Mouse (Mus musculus) splenic B cell, adult 2 months (primary cell): ENCODE data around the gene Klk8.

Experiments used
- DNase-seq: peaks from one replicate; pipeline ENCODE4 v3.0.0-alpha.2; 2011; ENCODE audit warnings: low read depth, low spot score
- H3K27me3 ChIP-seq: 2 replicates; pipeline ENCODE4 v1.6.1; 2012; ENCODE audit warnings: mild to moderate bottlenecking, low read length, moderate library complexity, mixed read lengths; ENCODE audit not compliant: control insufficient read depth, poor library complexity, insufficient read depth, severe bottlenecking
- H3K36me3 ChIP-seq: 2 replicates; pipeline ENCODE4 v1.6.1; 2012; ENCODE audit warnings: mild to moderate bottlenecking, low read length, moderate library complexity, mixed read lengths; ENCODE audit not compliant: control insufficient read depth, poor library complexity, insufficient read depth, severe bottlenecking

Gene Klk8

DNA sequence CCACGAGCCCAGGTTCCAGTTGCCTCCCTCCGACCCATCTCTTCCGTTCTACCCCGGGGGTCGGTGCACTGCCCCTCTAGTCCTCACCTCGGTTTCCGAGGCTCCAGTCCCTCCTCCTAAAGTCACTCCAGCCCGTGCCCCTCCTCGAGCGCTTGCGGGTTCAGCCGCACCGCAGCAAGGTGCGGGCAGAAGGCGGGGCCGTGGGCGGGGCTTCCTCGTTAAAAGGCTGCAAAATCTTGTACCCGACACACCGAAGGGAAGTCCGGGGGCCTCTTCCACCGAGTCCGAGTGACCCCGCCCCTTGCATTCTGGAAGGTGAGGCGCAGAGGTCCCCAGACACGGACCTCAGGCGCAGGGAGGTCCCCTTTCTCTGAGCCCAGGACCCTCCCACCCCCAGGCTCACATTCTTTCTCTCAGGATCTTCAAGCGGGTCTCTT, at the start of gene Klk8:
Gene Klk8 (plus strand): TSS at position 245 of the 437 bp plus-strand sequence.
- H3K36me3 ChIP-seq: no peaks in the 10 kb centered on the region
- no peaks in the 10 kb centered on the region for H3K27me3 ChIP-seq
- DNase-seq: peak; percentile 10

DNA sequence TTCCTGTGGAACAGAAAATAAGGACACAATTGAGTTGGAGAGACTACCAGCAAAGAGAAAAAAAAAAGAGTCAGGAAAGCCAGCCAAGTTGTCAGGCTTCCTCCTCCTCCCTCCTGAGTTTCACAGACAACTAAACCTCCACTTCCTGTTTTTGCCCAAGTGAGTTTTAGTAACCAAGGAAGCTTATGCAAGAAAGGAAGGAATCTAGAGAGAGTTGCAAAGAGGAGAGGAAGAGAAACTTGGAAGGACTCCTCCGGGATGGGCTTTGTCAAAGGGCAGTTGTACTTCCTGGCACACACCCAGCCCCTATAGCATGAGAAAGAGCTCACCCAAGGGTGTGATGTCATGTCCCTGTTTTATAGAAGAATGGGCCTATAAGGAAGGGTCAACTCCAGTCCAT, 49.6 kb upstream of the Klk8 start:
- DNase-seq: no peak

DNA sequence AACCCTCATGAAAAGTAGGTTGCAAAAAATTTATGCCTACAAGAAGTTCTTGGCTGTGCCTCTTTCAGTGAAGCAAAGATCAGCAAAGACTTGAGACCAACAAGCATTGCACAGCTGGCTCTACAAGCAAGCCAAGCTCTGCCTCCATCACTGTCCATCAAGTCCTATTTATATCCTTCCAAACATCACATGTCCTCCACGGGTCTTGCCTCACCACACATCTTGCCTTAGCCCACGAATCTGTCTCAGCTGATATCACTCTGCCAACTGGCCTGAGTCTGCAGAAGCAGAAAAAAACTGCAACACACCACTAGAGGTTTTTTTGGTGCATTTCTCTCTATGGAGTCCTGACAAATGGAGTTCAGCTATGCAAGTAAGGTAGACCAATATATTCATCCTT, 44.6 kb upstream of the Klk8 start:
- H3K36me3 ChIP-seq: no peaks in the 10 kb centered on the region
- no peaks in the 10 kb centered on the region for H3K27me3 ChIP-seq
- no peak for DNase-seq

More for the DNA sequence above, 49.6 kb upstream of the Klk8 start:
- H3K27me3 ChIP-seq: no peaks in the 10 kb centered on the region
- no peaks in the 10 kb centered on the region for H3K36me3 ChIP-seq

DNA sequence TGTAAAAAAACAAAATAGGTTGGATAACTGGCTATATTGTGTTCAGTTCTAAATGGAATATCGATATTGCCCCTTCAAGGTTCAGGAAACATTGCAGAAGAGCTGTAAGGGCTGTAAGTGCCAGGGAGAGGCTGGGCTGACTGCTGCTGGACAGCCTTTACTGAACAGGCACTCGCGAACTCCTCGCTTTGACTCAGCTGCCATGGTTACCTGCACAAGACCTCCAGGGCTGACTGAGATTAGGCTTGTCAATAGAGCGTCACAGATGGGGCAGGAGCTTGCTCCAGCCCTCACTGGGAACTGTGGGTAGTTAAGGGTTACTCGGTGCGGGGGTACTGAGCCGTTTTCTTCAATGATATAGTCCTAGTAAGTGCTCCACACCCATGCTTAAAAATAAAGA, 30.9 kb upstream of the Klk8 start:
- DNase-seq: no peak
- Histone ChIP-seq H3K27me3 (no peaks in the 10 kb centered on the region), H3K36me3 (no peaks in the 10 kb centered on the region)

DNA sequence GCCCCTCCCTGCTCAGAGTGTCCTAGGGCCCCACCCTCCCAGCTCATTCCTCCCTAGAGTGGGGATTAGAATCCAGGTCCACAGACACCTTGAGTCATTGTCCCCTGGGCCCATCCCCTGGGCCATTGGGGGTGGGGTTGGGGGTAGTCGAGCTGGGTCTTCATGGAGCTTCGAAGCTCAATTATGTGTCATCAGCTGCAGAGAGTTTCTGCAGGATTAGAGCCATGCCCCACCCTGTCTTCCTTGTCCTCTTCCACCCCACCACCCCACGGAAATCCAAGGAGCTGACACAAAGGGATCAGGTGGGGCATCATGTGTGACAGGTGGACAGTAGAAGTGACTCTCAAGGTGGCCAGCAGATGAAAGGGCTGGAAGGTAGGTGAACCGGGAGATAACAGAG, 28.8 kb upstream of the Klk8 start, which contains the start of gene Klk12:
Gene Klk12 (plus strand): TSS at position 301 of the 400 bp plus-strand sequence.
- Histone ChIP-seq H3K27me3 (no peaks in the 10 kb centered on the region), H3K36me3 (no peaks in the 10 kb centered on the region)
- no peak for DNase-seq

DNA sequence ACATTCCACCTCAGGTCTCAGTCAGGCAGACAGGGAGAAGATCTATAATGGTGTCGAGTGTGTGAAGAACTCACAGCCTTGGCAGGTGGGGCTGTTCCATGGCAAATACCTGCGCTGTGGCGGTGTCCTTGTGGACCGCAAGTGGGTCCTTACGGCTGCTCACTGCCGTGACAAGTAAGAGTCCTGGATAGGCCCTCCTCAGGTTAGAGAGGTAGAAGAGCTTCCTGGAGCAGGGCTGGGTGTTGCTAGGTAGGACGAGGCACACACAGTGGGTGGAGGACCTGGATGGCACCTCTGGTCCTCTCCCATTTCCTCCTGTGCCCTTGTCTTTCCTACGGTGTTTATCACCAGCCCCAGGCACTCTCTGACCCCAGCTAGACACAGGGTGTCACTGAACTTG, 27.7 kb upstream of the Klk8 start:
- no peaks in the 10 kb centered on the region for H3K27me3 ChIP-seq
- no peak for DNase-seq

DNA sequence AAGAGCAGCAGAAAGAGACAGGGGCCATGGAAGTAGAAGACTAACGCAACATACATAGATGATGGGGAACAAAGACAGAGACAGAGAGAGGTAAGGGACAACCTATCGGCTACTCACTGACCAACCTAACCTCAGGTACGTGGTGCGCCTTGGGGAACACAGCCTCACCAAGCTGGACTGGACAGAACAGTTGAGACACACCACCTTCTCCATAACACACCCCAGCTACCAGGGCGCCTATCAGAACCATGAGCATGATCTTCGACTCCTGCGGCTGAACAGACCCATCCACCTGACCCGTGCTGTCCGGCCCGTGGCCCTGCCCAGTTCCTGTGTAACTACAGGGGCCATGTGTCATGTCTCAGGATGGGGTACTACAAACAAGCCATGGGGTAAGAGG, 26.7 kb upstream of the Klk8 start:
- no peaks in the 10 kb centered on the region for H3K27me3 ChIP-seq
- H3K36me3 ChIP-seq: no peaks in the 10 kb centered on the region
- no peak for DNase-seq

More for the DNA sequence above, 27.7 kb upstream of the Klk8 start:
- no peaks in the 10 kb centered on the region for H3K36me3 ChIP-seq

DNA sequence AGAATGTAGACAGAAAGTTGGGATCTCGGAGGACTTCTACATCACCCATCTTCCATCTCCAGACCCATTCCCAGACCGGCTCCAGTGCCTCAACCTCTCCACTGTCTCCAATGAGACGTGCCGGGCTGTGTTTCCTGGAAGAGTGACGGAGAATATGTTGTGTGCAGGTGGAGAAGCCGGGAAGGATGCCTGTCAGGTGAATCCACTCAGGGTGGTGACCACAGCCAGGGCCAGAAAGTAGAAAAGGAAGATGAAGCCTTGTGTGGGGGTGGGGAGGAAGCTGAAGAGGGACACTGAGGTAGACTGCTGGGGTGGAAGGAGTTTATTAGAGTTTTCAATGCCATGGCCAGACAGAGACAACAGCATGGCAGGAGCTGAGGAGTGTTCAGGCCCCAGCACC, 25.5 kb upstream of the Klk8 start:
- no peaks in the 10 kb centered on the region for H3K36me3 ChIP-seq
- no peaks in the 10 kb centered on the region for H3K27me3 ChIP-seq
- DNase-seq: no peak

DNA sequence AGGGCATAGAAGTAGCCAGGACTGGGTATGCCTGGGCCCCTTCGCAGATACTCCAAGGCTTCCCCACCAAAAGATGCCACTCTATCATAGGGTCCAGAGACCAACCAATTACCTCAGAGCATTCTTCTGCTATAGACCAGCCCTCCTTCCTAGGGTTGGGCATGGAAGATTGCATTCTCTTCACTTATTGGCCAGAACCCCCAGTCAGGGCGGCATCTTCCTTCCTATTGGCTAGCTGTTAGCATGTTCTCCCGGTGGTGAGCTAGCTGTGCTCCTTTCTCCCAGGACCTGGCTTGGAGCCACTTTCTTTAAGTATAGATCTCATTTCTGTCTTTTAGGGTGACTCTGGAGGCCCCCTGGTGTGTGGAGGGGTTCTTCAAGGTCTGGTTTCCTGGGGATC, 24.5 kb upstream of the Klk8 start:
- Histone ChIP-seq H3K27me3 (no peaks in the 10 kb centered on the region), H3K36me3 (no peaks in the 10 kb centered on the region)
- no peak for DNase-seq

DNA sequence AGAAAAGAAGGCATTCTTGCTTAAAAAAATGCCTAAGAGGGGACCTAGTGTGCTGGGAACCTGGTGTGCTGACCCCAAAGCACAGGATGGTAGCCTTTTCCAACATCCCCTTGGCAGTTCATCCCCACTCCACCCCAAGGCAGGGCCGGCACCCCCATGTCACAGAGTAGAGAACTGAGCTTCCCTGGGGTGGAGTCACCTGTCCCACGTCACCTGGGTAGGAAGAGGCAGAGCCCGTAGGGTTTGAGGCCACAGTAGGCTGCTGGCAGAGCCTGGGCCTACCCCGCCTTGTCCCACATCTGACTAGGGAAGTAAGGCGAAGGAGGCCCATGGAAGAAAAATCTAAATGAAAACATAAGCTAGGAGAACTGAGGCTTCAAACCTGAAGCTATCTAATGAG, 23.0 kb upstream of the Klk8 start, which contains the start of gene Klk11:
Gene Klk11 (plus strand): TSS at position 241 of the 400 bp plus-strand sequence.
- DNase-seq: no peak
- no peaks in the 10 kb centered on the region for H3K27me3 ChIP-seq
- no peaks in the 10 kb centered on the region for H3K36me3 ChIP-seq

DNA sequence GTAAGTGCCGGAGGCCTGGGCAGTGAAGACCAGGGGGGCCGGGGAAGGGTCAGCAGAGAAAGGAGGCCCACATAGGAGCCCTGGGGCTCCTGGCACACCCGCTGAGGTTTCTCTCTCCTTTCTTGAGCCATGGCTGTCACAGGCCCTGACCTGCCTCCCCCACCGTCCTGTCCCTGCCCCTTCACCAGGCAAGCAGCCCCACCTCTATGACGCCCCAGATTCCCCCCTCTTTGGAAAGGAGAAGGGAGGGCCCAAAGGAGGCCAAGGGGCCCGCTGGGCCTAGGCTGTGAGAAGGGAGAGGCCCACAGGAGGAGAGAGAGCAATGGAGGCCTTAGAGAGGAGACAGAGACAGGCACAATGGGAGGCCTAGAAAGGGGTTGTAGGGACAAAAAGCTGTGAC, 22.6 kb upstream of the Klk8 start:
- Histone ChIP-seq H3K36me3 (no peaks in the 10 kb centered on the region), H3K27me3 (no peaks in the 10 kb centered on the region)
- DNase-seq: no peak

DNA sequence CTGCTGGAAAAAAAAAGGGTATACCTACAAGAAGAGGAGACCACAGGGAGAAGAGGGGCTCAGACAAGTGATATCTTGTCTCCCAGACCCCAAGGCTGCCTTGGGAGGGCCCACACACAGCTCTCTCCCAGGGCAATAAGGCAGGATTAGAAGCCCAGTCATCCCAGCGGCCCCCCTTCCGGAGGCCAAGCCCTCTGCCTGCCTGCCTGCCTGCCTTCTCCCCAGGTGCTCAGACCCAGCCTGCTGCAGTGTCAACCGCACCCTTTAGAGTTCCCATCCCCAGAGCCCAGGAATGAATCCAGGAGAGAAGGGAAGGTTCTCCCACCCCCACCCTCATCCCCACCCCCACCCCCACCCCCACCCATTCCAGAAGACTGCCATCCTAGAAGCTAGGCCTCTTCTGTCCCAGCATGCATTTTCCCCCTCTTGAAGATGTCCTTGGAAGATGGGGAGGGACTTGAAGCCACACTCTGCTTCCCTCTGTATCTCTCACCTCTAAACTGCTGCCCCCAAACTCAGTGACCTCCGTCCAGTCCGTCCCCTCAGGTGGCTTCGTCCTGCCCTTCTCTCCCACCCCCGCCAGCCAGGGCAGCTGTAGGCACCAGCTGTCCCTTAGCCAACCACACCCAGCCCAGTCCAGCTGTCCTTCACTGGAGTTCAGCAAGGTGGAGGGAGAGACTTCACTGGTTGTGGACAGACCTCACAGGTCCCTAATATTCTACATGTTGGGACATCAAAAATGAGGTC, 21.9 kb upstream of the Klk8 start:
- no peaks in the 10 kb centered on the region for H3K27me3 ChIP-seq
- DNase-seq: no peak

DNA sequence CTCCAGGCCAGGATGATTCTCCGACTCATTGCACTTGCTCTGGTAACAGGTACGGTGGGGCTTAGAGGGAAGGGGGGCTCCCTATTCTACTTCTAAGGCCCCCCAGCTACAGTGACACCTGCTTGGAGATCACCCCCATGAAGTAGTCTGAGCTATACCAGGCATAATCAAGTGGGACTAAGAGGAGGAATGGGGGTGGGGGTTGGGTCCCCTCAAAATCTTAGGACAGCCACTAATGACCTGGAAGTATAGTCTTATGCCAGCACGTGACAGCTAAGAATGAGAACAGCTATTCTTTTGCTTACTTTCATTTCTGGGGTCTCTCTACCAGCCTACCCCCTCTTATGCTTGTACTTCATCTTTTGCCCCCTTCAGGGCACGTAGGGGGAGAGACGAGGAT, 20.9 kb upstream of the Klk8 start:
- H3K27me3 ChIP-seq: no peaks in the 10 kb centered on the region
- no peak for DNase-seq
- no peaks in the 10 kb centered on the region for H3K36me3 ChIP-seq

More for the DNA sequence above, 21.9 kb upstream of the Klk8 start:
- no peaks in the 10 kb centered on the region for H3K36me3 ChIP-seq

DNA sequence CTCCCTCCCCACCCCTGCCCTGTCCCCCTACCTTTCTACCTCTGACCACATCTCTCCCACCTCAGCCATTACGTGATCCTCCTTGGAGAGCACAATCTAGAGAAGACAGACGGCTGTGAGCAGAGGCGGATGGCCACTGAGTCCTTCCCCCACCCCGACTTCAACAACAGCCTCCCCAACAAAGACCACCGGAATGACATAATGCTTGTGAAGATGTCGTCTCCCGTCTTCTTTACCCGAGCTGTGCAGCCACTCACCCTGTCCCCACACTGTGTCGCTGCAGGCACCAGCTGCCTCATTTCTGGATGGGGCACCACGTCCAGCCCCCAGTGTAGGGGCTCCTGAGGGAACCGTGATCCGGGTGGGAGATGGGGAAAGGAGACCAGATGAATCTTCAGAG, 20.0 kb upstream of the Klk8 start:
- DNase-seq: no peak

DNA sequence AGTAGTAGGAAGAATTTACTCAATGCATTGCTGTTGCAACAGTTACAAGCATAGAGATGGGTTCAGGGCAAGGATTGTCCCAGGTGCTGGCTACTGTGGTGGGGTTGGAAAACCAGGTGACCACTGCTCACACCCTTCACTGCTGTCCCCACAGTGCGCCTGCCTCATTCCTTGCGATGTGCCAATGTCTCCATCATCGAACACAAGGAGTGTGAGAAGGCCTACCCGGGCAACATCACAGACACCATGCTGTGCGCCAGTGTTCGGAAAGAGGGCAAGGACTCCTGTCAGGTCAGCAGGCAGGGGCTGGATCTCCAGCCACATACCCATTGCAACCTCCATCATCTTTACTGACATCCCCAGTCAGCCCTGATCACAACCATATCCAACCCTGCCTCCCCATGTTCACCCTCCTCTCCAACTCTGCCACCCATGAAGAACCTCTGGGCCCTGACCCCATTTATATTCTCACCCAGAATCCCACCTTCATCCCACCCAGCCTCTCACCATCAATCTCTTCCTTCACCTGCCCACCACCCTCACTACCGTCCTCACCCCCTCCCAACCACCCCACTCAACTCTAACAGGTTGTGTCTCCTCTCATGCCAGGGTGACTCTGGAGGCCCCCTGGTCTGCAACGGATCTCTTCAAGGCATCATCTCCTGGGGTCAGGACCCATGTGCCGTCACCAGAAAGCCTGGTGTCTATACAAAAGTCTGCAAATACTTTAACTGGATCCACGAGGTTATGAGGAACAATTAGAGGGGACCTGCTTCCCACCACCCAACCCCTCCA, 19.0 kb upstream of the Klk8 start:
- no peak for DNase-seq
- Histone ChIP-seq H3K36me3 (no peaks in the 10 kb centered on the region), H3K27me3 (no peaks in the 10 kb centered on the region)

More for the DNA sequence above, 20.0 kb upstream of the Klk8 start:
- Histone ChIP-seq H3K27me3 (no peaks in the 10 kb centered on the region), H3K36me3 (no peaks in the 10 kb centered on the region)
